Mouse (Mus musculus): Measurements from ENCODE around the gene Faf2.
A peak's percentile ranks its signal among the peaks of the same experiment; 100 is the strongest.

Gene Faf2

DNA sequence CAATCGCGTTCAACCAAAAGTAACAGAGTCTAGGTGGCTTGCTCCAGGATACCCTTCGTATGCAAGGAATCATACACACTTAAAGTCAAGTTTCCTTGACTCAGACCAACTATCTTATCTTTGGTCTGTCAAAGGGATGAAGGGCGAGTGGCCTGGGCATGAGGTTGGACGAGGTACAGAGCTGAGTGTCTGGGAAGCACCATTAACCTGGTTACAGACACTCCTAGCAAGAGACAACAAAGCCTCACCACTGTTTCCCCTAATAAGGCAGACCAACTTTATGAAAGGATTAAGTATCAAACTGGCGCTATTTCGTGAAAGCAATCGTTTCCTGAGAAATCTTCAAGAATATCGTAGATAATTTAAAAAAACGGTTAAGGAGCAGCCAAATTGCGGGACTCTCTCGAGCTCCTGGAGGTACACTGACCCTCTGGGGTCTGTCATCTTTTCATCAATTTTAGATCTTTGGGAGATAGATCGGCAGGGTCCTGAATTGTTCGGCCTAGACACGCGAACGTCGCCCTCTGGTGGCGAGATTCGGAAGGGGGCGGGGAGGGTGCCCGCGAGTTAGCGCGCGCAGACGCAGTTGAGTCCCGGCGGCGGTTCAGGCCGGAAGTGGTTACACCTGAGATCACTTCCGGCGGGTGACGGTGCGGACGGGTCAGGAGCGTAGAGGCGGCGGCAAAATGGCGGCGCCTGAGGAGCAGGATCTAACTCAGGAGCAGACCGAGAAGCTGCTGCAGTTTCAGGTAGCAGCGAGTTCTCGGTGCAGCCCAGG, at the start of gene Faf2:
Faf2 (plus strand) TSS at position 630 of the 778 bp plus-strand sequence.
- peak; percentile 97 to 100 for DNase-seq

DNA sequence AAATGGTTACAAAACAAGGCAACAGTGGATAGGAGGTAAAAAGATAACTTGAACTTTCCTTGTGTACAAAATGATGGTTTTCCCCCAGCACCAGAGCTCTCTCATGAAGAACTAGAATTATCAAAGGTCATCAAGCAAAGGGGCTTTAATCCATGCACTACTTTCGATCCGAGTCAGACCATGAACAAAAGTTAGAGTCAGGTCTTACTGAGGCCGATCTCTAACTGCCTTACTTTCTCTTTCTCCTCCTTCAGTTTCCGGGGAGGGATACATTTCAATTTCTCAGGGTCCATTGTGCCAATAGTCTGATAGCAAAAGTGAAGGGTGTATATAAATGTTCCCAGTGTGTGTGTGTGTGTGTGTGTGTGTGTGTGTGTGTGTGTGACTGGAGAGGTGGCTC, 49.0 kb upstream of the Faf2 start:
- DNase-seq, result no peak

DNA sequence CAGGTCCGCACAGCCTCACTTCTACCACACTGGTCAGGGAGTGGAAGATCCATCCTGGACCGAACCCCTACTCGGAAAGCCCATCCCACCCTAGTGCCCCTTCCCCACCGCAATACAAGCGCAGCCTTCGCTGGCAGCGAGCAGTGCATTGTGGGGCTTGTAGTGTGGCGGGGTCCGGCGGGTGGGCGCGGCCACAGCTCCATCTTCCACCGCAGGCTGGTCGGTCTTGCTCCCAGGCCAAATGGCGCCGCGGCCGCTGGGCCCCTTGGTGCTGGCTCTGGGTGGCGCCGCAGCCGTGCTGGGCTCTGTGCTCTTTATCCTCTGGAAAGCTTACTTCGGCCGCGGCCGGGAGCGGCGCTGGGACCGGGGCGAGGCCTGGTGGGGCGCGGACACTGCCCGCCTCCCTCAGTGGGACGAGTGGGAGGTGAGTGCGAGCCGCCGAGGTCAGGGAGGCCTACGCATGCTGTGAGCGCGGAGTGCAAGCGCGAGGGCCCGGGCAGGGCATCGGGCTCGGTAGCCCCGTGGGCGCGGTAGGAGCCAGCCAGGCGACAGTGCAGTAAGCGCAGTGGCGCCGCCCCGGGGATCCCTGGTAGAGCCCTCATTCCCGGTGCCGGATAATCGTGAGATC, 46.6 kb upstream of the Faf2 start, which contains the start of gene Arl10:
Arl10 (plus strand) TSS at position 162 of the 628 bp plus-strand sequence.
- peak; percentile 84 to 89 for DNase-seq

- no peak for DNase-seq
Measured at GRCm38 (mm10) chr13:54575489-54575888, 46.1 kb upstream of the Faf2 start.

GRCm38 (mm10) chr13:54577652-54578507, 43.7 kb upstream of the Faf2 start:
- no peak for DNase-seq

GRCm38 (mm10) chr13:54581385-54581784, 40.2 kb upstream of the Faf2 start:
- DNase-seq, result peak in 1 of 2 experiments; percentile 34

GRCm38 (mm10) chr13:54582126-54582525, 39.5 kb upstream of the Faf2 start:
- DNase-seq, result peak in 1 of 2 experiments; percentile 27

- peak; percentile 57 to 70 for DNase-seq
Measured at GRCm38 (mm10) chr13:54582860-54583259, 38.7 kb upstream of the Faf2 start.

- DNase-seq, result no peak
Measured at GRCm38 (mm10) chr13:54585831-54586230, 35.8 kb upstream of the Faf2 start.

GRCm38 (mm10) chr13:54589414-54589995, 32.1 kb upstream of the Faf2 start:
- no peak for DNase-seq

DNA sequence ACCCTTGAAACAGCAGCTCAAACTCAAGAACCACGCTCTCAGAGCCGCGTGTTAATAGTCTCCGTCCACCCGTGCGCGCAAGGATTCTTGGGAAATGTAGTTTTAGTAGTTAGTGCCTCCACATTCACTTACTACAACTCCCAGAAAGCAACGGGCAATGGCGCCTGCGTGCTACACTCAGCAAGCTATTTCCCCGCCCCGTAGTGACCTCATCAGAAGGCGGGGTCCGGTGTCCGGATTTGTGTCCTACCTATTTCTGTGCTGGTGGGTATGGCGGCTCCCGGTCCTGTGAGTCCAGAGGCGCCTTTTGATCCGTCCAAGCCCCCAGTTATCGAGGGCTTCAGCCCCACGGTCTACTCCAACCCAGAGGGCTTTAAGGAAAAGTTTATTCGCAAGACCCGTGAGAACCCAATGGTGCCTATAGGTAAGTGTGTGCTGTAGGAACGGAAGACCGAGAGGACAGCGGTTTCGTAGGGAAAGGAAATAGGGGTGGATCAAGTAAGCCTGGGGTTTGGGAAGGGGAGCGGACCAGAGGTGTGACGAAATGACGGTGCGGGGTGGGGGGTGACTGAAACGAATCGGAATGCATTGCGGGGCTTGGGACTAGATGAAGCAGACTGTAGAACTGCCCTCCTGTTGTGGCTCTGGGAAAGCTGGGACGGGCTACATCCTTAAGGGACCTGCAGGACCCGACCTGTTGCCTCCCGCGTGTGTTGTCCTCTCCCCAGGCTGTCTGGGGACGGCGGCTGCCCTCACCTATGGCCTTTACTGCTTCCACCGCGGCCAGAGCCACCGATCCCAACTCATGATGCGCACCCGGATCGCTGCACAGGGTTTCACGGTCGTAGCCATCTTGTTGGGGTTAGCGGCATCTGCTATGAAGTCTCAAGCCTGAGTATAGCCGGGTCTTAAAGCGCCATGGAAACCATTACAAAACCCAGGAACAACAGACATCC, 31.3 kb upstream of the Faf2 start, which contains the start of the genes Nop16 and Higd2a:
Nop16 (minus strand) TSS at position 95 of the 956 bp plus-strand sequence.
Higd2a (plus strand) TSS at position 212 of the 956 bp plus-strand sequence.
- peak; percentile 99 for DNase-seq

DNA sequence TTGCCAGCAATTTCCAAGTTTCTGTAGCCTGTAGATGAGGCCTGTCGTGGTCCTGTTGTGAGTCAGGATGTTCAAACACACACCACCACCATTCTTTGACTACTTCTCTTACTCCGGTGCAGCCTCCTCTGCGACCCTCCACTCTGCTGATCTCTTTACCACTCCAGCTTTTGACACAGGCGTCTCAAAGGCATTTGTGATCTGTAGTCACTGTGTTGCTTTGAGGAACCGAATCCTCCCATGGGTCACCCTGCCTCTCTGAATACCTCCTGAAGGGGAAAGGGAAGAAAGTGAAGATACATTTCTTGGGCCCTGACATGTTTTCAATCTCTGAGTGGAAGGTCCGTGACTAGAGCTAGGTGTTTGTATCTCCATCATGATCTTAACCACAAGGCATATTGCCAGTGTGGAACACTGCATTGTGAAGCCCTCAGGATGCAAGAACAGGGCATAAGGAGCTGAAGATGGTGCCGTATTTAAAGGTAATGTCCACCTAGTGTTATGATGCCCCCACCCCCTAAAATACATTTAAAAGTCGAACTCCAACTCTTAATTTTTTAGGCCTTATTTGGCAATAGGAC, 29.7 kb upstream of the Faf2 start:
- no peak for DNase-seq

- DNase-seq, result no peak
Measured at GRCm38 (mm10) chr13:54593617-54594016, 28.0 kb upstream of the Faf2 start.

GRCm38 (mm10) chr13:54596107-54596690, 25.4 kb upstream of the Faf2 start:
- DNase-seq, result peak; percentile 31 to 53

- DNase-seq, result peak in 1 of 2 experiments; percentile 47
Measured at GRCm38 (mm10) chr13:54596870-54597269, 24.7 kb upstream of the Faf2 start.

- DNase-seq, result no peak
Measured at GRCm38 (mm10) chr13:54598622-54599143, 22.9 kb upstream of the Faf2 start.

DNA sequence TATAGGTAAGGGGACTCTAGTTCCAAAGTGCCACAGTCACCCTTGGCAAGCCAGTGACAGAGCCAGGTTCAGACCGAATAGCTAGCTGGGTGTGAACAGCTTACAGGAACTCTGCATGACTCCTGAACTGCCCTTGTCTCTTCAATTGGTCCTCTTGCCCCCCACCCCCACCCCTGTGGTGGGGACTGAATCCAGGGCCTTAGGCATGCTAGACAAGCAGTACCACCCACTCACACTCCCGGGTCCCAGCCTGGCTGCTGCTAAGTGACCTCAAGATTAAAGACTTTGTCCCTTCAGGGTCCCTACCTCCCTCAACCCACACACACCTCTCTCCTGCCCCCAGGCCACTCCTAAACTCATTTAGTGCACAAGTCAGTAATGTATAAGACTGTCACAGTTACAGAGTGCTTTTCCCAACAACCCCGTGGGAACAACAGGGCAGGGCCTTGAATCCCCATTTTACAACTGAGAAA, 18.9 kb upstream of the Faf2 start:
- no peak for DNase-seq

DNA sequence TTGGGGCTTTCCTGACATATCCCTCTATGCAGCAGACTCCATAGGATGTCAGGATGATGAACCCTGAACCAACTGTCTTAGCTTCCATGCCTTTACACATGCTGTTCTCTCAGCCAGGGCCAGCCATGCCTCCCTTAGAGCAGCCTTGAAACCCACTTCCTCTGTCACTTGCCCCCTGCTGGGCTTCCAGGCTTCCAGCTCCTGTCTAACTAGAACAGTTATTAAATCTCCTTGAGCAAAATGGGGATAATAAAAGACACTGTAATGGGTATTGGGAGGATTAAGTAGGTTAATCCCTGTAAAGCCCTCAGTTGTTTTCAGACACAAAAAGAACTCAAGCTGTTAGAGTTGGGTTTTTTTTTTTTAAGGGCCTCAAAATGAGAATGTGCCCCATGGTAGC, 18.1 kb upstream of the Faf2 start:
- DNase-seq, result no peak

- no peak for DNase-seq
Measured at GRCm38 (mm10) chr13:54604221-54604620, 17.4 kb upstream of the Faf2 start.

DNA sequence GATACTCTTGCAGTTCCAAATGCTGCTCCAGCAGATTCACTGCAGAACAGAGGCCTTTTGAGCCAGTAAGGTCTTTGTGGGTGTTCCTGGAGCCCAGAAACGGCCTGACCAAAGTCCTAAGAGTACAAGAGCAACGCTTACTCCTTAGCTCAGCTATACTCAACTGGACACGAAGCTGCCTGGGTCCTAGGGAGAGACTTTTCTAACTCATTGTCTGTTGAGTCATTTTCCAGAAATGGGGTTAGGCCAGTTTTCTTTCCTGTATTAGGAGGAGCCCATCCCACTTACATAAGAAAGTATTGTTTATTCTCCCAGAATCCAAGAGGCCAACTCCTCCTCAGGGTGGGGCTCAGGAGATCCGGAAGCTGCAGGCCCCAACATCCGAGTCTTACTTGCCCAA, 16.2 kb upstream of the Faf2 start:
- peak; percentile 60 to 78 for DNase-seq
